Mouse (Mus musculus) neural tube, embryonic 10.5 days (tissue): Measurements from ENCODE around the gene Zcchc2.

Experiments used
- DNase-seq: peaks from one replicate; pipeline ENCODE4 v3.0.0-alpha.2; 2017; ENCODE audit warnings: low spot score; ENCODE audit errors: extremely low spot score

Gene Zcchc2

GRCm38 (mm10) chr1:106034776-106035175 is 44.6 kb downstream of the Zcchc2 start:
- DNase-seq = peak; percentile 11

GRCm38 (mm10) chr1:106036861-106037599 is 46.8 kb downstream of the Zcchc2 start:
- DNase-seq = peak; percentile 77

- DNase-seq = peak; percentile 5
Measured at GRCm38 (mm10) chr1:106039326-106039725, 49.1 kb downstream of the Zcchc2 start.

DNA sequence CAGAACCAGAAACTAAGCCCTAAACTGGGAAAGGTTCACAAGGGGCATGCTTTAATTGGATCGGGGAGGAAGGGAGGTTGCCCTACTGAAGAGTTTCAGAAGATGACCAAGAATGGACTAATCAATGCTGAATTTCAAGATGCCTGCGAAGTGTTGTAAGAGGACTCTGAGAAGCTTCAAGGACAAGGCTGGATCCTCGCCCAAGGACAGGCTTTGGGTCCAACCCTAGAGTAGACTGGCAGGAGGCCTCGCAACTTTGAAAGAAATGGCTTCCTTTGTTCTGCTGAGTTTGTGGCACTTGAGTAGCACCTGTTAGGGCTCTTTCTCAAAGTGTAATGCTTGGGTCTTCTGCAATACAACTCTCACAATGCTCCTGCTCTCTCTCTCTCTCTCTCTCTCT is 50.1 kb downstream of the Zcchc2 start:
- DNase-seq = peak; percentile 3

DNA sequence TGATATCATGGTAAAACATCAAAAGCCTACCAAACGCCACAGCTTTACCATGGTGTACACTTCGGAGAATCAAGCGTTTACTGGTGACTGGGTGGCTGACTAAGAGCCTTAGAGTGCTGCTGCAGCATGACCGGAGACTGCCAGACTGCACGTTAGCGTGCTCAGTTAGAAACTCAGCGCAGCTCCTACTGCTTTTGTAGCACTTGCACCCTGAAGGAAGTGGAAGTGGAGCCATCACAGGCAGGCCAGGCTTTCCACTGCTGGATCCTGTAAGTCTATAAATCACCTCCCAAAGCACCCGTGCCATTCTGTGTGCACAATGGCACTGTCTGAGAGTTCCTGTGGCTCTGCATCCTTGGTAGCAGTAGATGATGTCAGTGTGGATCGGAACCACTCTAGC is 52.0 kb downstream of the Zcchc2 start:
- DNase-seq = peak; percentile 10

- DNase-seq = peak; percentile 4
Measured at GRCm38 (mm10) chr1:106043053-106043820, 53.0 kb downstream of the Zcchc2 start.

GRCm38 (mm10) chr1:106049036-106049435 is 58.8 kb downstream of the Zcchc2 start:
- DNase-seq = peak; percentile 10

- no peak for DNase-seq
Measured at GRCm38 (mm10) chr1:106054978-106055377, 64.8 kb downstream of the Zcchc2 start.

GRCm38 (mm10) chr1:106058355-106058754 is 68.1 kb downstream of the Zcchc2 start:
- DNase-seq = no peak

DNA sequence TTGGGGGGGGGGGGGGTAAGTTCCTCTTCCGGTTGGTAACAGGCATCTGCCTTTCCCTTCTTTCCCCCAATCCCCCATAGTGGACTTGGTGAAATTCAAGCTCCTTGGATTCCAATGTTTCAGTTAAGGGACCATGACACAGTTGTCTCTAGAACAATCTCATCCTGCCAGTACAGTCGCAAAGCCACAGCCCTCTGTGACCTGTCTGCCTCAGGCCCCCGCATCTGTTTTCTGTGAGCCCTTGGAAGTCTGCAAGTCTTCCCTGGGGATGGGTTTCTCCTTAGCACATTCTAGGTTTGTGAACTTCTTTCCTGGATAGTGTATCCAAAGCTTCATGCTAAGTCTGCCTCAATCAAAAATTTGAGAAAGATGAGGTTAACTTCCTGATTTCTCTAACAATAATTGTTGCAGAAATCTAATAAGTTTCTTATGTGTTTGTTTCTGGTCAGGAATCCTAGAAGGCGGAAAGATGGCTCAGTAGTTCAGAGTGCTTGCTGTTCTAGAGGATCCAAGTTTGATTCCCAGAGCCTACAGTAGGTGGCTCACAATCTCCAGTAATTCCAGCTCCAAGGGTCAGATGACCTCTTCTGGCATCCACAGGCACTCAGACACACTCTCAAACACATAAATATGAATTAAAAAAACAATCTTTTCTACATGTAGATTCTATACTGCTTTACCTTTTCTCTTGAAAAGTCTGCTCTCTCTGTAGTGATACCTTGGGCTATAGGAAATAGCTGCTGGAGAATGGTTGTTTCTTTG is 69.5 kb downstream of the Zcchc2 start:
- no peak for DNase-seq

GRCm38 (mm10) chr1:106061185-106061910 is 71.1 kb downstream of the Zcchc2 start:
- DNase-seq = no peak

- no peak for DNase-seq
Measured at GRCm38 (mm10) chr1:106062891-106063590, 72.8 kb downstream of the Zcchc2 start.

DNA sequence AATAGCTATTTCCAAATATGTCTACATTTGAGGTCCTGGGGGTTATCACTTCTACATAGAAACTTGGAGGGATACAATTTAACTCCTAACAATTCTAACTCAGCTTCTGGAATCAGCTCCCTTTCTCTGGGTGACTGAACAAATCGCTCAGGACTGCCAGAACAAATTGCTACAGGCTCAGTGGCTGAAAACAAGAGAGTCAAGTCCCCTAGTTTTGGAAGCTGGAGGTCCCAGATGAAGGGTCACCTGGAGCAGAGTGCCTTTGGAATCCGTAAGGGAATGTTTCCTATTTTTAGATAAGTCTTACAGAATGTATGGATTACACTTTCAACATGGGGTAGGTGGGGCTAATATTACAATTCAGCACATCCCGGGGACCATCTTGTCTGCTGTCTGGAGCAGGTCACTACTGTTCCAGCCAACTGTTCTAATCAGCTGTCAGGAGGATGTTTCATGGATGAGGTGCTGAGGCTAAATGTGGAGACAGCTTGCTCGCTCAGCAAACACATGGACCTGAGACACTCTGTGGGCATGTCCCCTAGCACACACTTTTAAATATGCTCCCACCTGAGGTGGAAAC is 73.5 kb downstream of the Zcchc2 start:
- DNase-seq = no peak

- DNase-seq = no peak
Measured at GRCm38 (mm10) chr1:106064291-106064690, 74.1 kb downstream of the Zcchc2 start.

DNA sequence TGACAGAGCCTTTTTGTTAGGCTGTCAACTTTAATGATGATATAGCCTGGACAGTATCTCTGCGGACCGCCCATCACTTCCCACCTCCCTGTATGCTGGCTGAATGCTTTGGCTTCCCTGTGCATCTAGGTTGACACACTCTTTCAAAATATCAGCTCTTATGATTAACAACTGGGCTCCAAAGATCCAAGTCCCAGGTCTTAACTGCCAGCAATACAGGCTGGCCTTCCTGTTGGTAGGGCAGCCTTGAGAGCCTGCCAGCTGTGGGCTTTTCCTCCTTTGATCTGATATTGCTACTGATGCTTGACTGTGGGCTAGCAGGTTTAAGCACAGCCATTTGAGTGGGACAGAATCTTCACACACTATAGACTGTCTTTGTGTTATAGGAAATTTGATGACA is 74.5 kb downstream of the Zcchc2 start:
- DNase-seq = no peak

DNA sequence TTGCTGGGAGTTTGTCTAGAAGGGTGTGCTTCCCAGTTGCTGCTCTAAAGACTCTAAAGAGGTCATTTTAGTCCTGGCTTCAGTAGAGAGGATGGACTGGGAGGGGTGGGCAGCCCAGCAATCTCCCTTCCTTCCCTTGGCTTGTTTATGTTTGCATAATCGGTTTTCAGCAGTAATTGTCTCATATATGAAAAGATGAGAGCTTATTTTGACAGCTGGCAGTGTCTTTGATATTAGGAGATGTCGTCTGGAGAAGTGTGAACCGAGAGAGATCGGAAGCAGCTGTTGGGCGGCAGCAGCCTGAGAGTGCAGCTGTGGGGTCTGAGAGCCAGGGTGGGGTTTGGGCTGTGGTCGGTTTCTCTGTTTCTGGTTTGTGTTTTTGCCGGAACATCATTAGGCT is 75.5 kb downstream of the Zcchc2 start:
- DNase-seq = no peak

GRCm38 (mm10) chr1:106067306-106067705 is 77.1 kb downstream of the Zcchc2 start:
- no peak for DNase-seq

DNA sequence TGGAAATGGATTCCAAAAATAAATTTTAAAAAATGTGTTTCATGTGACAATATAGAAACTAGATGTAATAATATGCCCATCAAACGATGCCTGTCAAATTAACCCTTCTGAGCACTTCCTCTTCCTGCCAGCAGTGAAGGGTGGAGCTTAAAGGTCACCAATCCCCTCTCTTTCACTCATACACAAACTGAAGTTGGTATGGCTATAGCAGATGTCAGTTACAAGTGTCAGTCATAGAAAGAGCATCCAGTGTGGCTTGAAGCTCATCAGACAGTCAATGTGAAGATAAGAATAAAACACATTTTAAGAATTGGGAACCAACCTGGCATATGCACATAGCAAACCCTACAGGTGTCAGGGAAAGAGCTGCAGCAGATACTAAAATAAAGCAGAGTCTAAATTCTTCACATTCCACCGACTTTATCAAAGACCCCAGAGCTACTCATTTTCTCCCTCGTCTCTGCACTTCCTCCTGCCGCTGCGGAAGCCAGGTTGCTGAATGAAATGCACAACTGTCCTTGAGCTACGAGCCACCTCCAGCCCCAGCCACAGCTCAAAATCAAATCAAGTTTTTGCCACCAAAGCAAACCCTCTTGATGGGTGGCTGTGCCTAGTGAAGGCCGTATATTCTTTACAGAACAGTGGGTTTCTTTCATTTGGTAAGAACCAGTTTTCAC is 79.8 kb downstream of the Zcchc2 start:
- DNase-seq = no peak

- no peak for DNase-seq
Measured at GRCm38 (mm10) chr1:106070814-106071213, 80.6 kb downstream of the Zcchc2 start.
